Mouse (Mus musculus) kidney, adult 2 months (tissue): ENCODE measurements around the gene H2-Q6.
"Not testable (repeated sequence)": the region's sequence is repeated elsewhere in the genome, so short reads cannot be mapped to it uniquely, and the experiment has no call there.

Experiments
- CTCF ChIP-seq: fragments of 200-500 bp; conservative IDR thresholded peaks from 2 replicates; pipeline ENCODE4 v1.5.1; 2011; ENCODE audit warnings: low read depth, mild to moderate bottlenecking, control low read depth, low read length, moderate library complexity, mixed read lengths; ENCODE audit not compliant: insufficient read depth, insufficient read length
- POLR2A ChIP-seq: fragments of 200-500 bp; IDR thresholded peaks from one replicate; pipeline ENCODE4 v1.6.1; 2011; ENCODE audit warnings: low read depth, low read length, control low read depth

GRCm38 (mm10) chr17:35419564-35419963 is 5.1 kb upstream of the H2-Q6 start:
- TF ChIP-seq POLR2A, CTCF: not testable (repeated sequence)
